Mouse (Mus musculus): ENCODE data around the gene Shisa9. TPM values are rescaled to one million over a fixed set of nuclear protein-coding genes. Genes with fewer than 3 reads are reported as not detected.

Shisa9 gene
- total and polyA plus RNA-seq, 3 experiments: not detected

GRCm38 (mm10) chr16:12072573-12072972, 88.7 kb downstream of the Shisa9 start:
- Histone ChIP-seq H3K9me3 (replicated peaks; ENCODE audit: low read length) (peaks cover 8% of the 10 kb centered on the region), H3K79me2 (replicated peaks; ENCODE audit: control insufficient read depth, extremely low read depth, insufficient read depth, poor library complexity, severe bottlenecking) (no peaks in the 10 kb centered on the region), H3K27me3 (replicated peaks) (peaks cover 15% of the 10 kb centered on the region), H3K9ac (ENCODE audit: insufficient read depth, low read depth) (no peak overlapping the region), H3K27ac (ENCODE audit: insufficient read depth, low read depth) (no peak overlapping the region), H3K36me3 (replicated peaks in 1 of 2; ENCODE audit: control insufficient read depth in 1 of 2, insufficient read depth in 1 of 2, low read length in 1 of 2) (no peaks in the 10 kb centered on the region), H3K4me3 (replicated peaks in 1 of 3; ENCODE audit: low read depth in 2 of 3, low read length in 2 of 3, poor library complexity in 1 of 3) (no peak overlapping the region), H3K4me1 (ENCODE audit: control insufficient read depth in 1 of 2, insufficient read depth in 2 of 2) (peaks cover 0 to 4% of the 10 kb centered on the region in 2 experiments; a peak in 1 of 4 replicates), H3K4me2 (ENCODE audit: insufficient read depth, low read depth, poor library complexity, severe bottlenecking) (no peak overlapping the region)
- in situ Hi-C loops (cut with MboI; ENCODE audit: low pct_ligation_motif_present, low pct_unique_long_range_greater_than_20kb, low sequenced_read_pairs): no loop called here
- DNase-seq (ENCODE audit: extremely low read depth): no peak
- no peak for TF ChIP-seq GABPA (IDR thresholded peaks at IDR 0.05; ENCODE audit: insufficient replicate concordance, low read depth, low read length)
- TF ChIP-seq MYC (IDR thresholded peaks at IDR 0.05; ENCODE audit: low read depth, low read length): no peak
- no peak for TF ChIP-seq KAT2A (IDR thresholded peaks at IDR 0.05; ENCODE audit: insufficient replicate concordance, low read length)
- no peak for TF ChIP-seq CHD1 (IDR thresholded peaks at IDR 0.05; ENCODE audit: low read depth, low read length)
- no peak for TF ChIP-seq ZC3H11A (IDR thresholded peaks at IDR 0.05; ENCODE audit: low read depth, low read length)
- no peak for TF ChIP-seq E2F4 (IDR thresholded peaks at IDR 0.05; ENCODE audit: insufficient replicate concordance, low read depth, low read length)
- dilution Hi-C loops (cut with MboI; ENCODE audit: extremely low pct_ligation_motif_present, extremely low pct_unique_long_range_greater_than_20kb, low sequenced_read_pairs): no loop called here

DNA sequence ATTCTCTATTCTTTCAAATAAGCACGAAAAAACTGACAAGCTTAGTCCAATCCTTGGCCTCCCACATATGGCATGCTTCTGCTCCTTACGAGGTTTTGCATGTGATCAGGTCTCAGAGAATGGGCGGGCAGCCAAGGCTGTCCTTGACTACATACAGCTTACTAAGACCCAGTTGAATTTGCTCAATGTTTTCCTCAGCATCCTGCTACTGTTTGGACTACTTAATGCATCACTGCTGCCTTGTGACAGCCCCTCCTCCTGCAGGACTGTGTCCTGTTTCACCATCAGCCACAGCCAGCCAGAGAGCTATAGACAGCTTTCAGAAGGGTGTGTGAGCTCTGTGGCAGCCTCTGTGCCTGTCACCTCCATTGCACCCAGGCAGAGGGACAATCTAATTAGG, 92.4 kb downstream of the Shisa9 start:
- no peak for DNase-seq (ENCODE audit: extremely low read depth)
- no peaks in the 10 kb centered on the region for H3K36me3 ChIP-seq (replicated peaks in 1 of 2; ENCODE audit: control insufficient read depth in 1 of 2, insufficient read depth in 1 of 2, low read length in 1 of 2)
- no peak overlapping the region for H3K4me3 ChIP-seq (replicated peaks in 1 of 3; ENCODE audit: low read depth in 2 of 3, low read length in 2 of 3, poor library complexity in 1 of 3)
- no peak overlapping the region for H3K4me2 ChIP-seq (ENCODE audit: insufficient read depth, low read depth, poor library complexity, severe bottlenecking)
- TF ChIP-seq PAX5 (IDR thresholded peaks at IDR 0.05; ENCODE audit: low read length): no peak
- no peak for TF ChIP-seq USF1 (IDR thresholded peaks at IDR 0.05; ENCODE audit: low read depth, low read length)
- no peak for TF ChIP-seq MXI1 (IDR thresholded peaks at IDR 0.05; ENCODE audit: low read depth, low read length)
- TF ChIP-seq ZMIZ1 (IDR thresholded peaks at IDR 0.05; ENCODE audit: low read depth, low read length): no peak
- TF ChIP-seq MYC (IDR thresholded peaks at IDR 0.05; ENCODE audit: low read depth, low read length): no peak
- TF ChIP-seq CHD2 (IDR thresholded peaks at IDR 0.05; ENCODE audit: low read length): no peak
- no peak for TF ChIP-seq CTCF (conservative IDR thresholded peaks at IDR 0.05 in 1 of 2, IDR thresholded peaks at IDR 0.05 in 1 of 2; ENCODE audit: low read depth in 2 of 2, low read length in 2 of 2)
- no peak for TF ChIP-seq IRF4 (IDR thresholded peaks at IDR 0.05; ENCODE audit: low read depth, low read length)
- TF ChIP-seq ZC3H11A (IDR thresholded peaks at IDR 0.05; ENCODE audit: low read depth, low read length): no peak
- H3K27ac ChIP-seq (ENCODE audit: insufficient read depth, low read depth): no peak overlapping the region
- H3K9me3 ChIP-seq (replicated peaks; ENCODE audit: low read length): peaks cover 2% of the 10 kb centered on the region
- dilution Hi-C loops (cut with MboI; ENCODE audit: extremely low pct_ligation_motif_present, extremely low pct_unique_long_range_greater_than_20kb, low sequenced_read_pairs) (no loop called here), in situ Hi-C loops (cut with MboI; ENCODE audit: low pct_ligation_motif_present, low pct_unique_long_range_greater_than_20kb, low sequenced_read_pairs) (no loop called here)
- no peaks in the 10 kb centered on the region for H3K79me2 ChIP-seq (replicated peaks; ENCODE audit: control insufficient read depth, extremely low read depth, insufficient read depth, poor library complexity, severe bottlenecking)
- H3K27me3 ChIP-seq (replicated peaks): peaks cover 3% of the 10 kb centered on the region
- peaks cover 0 to under 1% of the 10 kb centered on the region in 2 experiments; a peak in 1 of 4 replicates for H3K4me1 ChIP-seq (ENCODE audit: control insufficient read depth in 1 of 2, insufficient read depth in 2 of 2)
- no peak overlapping the region for H3K9ac ChIP-seq (ENCODE audit: insufficient read depth, low read depth)

- no peak overlapping the region for H3K4me2 ChIP-seq (ENCODE audit: insufficient read depth, low read depth, poor library complexity, severe bottlenecking)
- H3K27me3 ChIP-seq (replicated peaks): peaks cover 3% of the 10 kb centered on the region
- dilution Hi-C loops (cut with MboI; ENCODE audit: extremely low pct_ligation_motif_present, extremely low pct_unique_long_range_greater_than_20kb, low sequenced_read_pairs) (no loop called here), in situ Hi-C loops (cut with MboI; ENCODE audit: low pct_ligation_motif_present, low pct_unique_long_range_greater_than_20kb, low sequenced_read_pairs) (no loop called here)
- no peak overlapping the region for H3K27ac ChIP-seq (ENCODE audit: insufficient read depth, low read depth)
- DNase-seq (ENCODE audit: extremely low read depth): no peak
- no peak overlapping the region for H3K9ac ChIP-seq (ENCODE audit: insufficient read depth, low read depth)
- no peaks in the 10 kb centered on the region for H3K4me1 ChIP-seq (ENCODE audit: control insufficient read depth in 1 of 2, insufficient read depth in 2 of 2)
- peaks cover 2% of the 10 kb centered on the region for H3K9me3 ChIP-seq (replicated peaks; ENCODE audit: low read length)
- no peaks in the 10 kb centered on the region for H3K36me3 ChIP-seq (replicated peaks in 1 of 2; ENCODE audit: control insufficient read depth in 1 of 2, insufficient read depth in 1 of 2, low read length in 1 of 2)
- no peaks in the 10 kb centered on the region for H3K79me2 ChIP-seq (replicated peaks; ENCODE audit: control insufficient read depth, extremely low read depth, insufficient read depth, poor library complexity, severe bottlenecking)
- TF ChIP-seq EP300 (IDR thresholded peaks at IDR 0.05; ENCODE audit: low read length) (no peak), JUND (conservative IDR thresholded peaks at IDR 0.05; ENCODE audit: low read depth, low read length) (no peak), ETS1 (conservative IDR thresholded peaks at IDR 0.05; ENCODE audit: low read depth, low read length) (no peak), RAD21 (IDR thresholded peaks at IDR 0.05; ENCODE audit: low read depth, low read length) (no peak), RCOR1 (conservative IDR thresholded peaks at IDR 0.05; ENCODE audit: low read depth, low read length) (no peak), IRF4 (IDR thresholded peaks at IDR 0.05; ENCODE audit: low read depth, low read length) (no peak), ZNF384 (IDR thresholded peaks at IDR 0.05; ENCODE audit: low read depth, low read length) (no peak)
- H3K4me3 ChIP-seq (replicated peaks in 1 of 3; ENCODE audit: low read depth in 2 of 3, low read length in 2 of 3, poor library complexity in 1 of 3): no peak overlapping the region
These were observed 92.8 kb downstream of the Shisa9 start for GRCm38 (mm10) chr16:12076700-12077099.
